Mouse (Mus musculus) MEL-GATA-1-ER (cell line): Measurements from ENCODE around the gene Nt5c.
"Not testable (repeated sequence)": the region's sequence is repeated elsewhere in the genome, so short reads cannot be mapped to it uniquely, and the experiment has no call there.

Experiments
- DNase-seq: peaks from one replicate; pipeline ENCODE4 v3.0.0-alpha.2; 2012; ENCODE audit warnings: low read depth; ENCODE audit errors: extremely low read depth

Nt5c gene

DNA sequence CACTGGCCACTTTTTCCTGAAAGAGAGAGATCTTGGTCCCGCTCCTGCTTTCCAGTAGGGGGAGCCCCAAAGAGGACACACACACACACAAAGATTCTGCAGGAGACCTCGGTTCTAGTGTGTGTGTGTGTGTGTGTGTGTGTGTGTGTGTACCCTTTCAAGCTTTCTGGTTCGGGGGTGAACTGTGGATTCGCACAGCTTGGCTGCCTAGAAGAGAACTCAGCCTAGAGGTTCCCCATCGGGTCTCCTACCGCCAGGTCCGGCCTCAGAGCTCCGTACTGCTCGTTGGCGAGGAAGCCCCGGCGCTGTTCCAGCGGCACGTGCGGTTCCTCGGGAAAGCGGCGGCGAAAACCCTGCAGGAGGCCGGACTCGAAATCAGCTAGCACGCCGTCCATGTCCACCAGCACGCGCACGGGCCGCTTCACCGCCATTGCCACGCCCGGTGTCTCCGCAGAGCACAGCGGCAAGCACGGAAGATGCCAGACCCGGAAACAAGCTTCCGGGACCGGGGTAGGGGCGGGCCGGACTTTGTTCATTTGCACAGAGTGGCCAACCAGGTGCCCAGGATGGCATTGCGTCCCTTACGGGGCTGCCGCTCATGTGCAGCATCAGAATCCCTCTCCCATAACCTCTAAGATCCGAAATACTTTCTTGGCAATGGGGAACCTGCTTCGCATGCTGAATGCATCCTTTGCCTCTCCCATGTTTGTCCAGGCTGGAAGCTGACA, at the start of gene Nt5c:
TSS of gene Nt5c (minus strand) at position 507 of the 728 bp plus-strand sequence.
- peak; percentile 74 for DNase-seq

- DNase-seq, result peak; percentile 49
These were observed 46.4 kb upstream of the Nt5c start for GRCm38 (mm10) chr11:115538045-115538444.

- peak; percentile 26 for DNase-seq
These were observed 45.4 kb upstream of the Nt5c start for GRCm38 (mm10) chr11:115536856-115537568.

- peak; percentile 80 for DNase-seq
These were observed 44.5 kb upstream of the Nt5c start, which contains the start of gene Sumo2 for GRCm38 (mm10) chr11:115536038-115536681. TSS of gene Sumo2 (minus strand) at chr11:115536276.

DNA sequence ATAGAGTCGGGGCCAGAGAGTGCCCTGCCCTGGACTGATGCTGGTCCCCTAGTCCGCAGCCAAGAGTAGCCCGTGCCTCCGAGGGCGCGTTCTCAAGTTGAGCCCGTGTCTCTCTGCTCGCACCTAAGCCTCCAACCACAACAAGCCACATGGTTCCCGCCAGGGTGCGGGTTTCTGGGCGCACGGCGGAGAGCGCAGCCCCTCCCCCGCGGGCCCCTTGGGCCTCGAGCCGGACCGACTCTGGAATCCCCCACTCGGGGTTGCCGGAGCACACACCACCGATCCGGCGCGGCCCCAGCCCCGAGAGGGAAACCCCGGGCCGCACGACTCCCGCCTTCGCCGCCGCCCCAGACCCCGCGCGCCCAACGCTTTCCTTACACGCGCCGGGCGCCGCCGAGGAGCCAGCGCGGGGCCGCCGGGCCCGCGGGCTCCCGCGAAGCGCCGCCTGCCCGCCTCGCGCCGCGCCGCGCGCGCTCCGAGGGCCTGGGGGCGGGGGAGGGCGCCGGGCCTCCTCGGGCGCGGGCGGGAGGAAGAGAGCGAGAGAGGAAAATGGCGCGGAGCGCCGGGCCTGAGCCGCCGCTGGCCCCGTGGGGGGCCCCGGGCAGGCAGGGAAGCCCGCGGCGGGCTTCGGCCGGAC, 43.9 kb upstream of the Nt5c start:
- DNase-seq, result peak; percentile 18

- DNase-seq, result no peak
These were observed 43.2 kb upstream of the Nt5c start for GRCm38 (mm10) chr11:115534759-115535371.

GRCm38 (mm10) chr11:115526446-115526845, 34.8 kb upstream of the Nt5c start:
- not testable (repeated sequence) for DNase-seq

DNA sequence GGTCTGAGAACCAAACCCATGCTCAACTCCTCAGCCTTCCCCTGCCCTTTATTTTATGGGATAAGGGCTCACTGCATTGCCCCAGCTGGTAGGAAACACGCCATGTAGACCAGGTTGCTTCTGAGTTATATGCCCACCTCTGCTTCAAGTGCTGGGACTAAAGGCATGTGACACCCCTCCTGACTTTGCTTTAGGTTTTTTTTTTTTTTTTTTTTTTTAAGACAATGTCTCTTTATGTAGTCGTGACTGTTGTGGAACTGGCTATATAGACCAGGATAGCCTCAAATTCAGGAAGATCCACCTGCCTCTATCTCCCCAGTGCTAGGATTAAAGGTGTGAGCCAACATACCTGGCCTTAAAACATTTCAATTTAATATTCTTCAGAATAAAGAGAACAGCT, 31.0 kb upstream of the Nt5c start:
- DNase-seq, result no peak

DNA sequence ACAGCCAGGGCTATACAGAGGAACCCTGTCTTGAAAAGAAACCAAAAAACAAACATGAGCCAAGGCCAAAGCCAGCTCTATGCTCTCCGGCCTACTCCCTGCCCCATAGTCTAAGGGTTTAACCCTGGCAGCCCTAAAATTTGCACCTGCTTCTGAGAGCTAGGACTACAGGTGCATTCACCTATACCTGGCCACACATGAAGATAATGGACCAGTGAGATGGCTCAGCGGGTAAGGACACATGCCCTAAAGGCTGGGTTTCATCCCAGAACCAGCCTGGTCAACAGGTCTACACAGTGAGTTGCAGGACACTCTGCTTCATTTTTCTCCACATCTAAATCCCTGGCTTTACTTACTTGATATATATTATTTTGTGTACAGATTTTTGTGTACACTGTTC, 30.6 kb upstream of the Nt5c start:
- DNase-seq, result no peak

- DNase-seq, result no peak
These were observed 29.4 kb upstream of the Nt5c start for GRCm38 (mm10) chr11:115521080-115521479.

GRCm38 (mm10) chr11:115520218-115520617, 28.6 kb upstream of the Nt5c start:
- no peak for DNase-seq

DNA sequence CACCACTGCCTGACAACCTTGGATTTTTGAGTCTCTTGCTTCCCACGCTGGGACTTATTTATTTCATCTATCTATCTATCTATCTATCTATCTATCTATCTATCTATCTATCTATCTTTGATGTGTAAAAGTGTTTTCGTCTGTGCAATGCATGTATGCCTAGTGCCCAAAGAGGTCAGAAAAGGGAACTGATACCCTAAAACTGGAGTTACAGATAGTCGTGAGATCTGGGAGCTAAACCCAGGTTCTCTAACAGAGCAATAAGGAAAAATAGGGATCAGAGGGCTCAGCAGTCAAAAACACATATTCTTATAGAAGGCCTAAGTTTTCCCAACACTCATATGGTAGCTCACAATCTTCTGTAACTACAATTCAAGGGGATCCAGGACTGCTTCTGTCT, 27.9 kb upstream of the Nt5c start:
- DNase-seq, result no peak

GRCm38 (mm10) chr11:115518693-115519092, 27.0 kb upstream of the Nt5c start:
- no peak for DNase-seq

GRCm38 (mm10) chr11:115516942-115517341, 25.3 kb upstream of the Nt5c start:
- DNase-seq, result no peak

DNA sequence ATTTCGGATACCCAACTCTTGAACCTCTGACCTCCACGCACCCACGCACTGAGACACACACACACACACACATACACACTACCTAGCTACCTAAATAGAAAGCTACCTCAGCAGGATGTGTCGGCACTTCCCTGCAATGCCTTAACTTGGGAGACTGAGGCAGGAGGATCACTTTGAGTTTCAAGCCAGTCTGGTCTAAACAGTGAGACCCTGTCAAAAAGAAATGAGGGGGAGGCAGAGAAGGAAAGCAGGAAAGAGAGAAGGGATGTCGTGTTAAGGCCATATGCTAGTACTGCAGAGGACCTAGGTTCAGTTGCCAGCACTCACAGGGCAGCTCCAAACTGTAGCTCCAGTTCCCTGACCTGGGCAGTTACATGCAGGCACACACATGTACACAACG, 23.4 kb upstream of the Nt5c start:
- no peak for DNase-seq

DNA sequence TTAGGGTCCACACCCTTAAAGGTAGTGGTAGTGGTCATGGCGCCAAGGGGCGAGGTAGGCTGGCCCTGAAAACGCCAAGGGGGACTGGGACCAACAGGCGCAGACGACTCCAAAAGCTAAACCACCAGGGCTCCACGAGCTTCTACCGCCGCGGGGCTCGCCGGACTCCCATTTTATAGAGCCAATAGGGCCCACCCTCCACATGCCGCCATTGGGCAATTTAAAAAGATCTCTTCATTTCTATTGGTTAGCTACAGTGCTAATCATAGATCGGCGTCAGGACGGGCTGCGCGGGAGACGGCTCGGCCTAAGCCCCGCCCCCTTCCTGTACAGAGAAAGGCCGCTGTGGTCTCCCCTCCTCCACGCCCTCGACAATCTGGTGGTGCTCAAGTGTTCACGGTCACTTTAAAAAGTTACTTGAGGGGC, 22.6 kb upstream of the Nt5c start, which contains the start of gene Jpt1:
TSS of gene Jpt1 (minus strand) at position 150 of the 426 bp plus-strand sequence.
- DNase-seq, result peak; percentile 90

GRCm38 (mm10) chr11:115513271-115514237, 21.9 kb upstream of the Nt5c start:
- DNase-seq, result peak; percentile 14

DNA sequence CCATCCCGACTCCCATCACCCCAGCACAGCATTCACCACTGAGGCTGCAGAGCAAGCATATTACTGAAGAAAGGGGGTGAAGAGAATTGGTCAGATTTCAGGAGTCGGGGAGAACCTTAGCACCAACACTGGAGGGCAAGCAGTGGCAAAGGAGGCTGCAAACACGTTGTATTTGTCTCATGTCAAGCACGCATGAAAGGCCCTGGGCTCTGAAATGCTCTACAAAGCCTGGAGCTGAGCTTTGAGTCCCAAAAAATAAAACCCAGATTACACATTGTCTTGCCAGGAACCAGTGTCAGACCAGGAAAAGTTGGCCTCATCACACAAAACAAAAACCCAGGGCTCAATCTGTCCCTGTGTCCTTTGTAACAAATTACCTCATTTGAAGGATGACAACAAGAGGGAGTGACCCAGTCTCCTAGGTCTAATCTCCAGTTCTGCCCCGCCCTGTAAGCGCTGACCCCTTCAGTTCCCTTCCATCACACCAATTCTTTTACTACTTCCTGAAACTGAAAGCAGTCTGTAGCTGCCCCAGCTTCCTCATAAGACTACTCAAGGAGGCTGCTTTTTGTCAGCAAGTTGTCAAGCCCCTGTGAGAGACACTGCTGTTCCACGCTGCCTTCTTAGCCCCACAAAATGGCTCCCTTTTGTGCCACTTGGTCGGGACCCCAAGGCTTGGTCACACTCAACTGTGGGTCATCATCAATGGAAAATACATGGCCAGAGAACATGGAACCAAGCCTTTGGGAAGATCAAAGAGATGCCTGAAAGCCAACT, 20.9 kb upstream of the Nt5c start:
- DNase-seq, result peak; percentile 88

- no peak for DNase-seq
These were observed 20.3 kb upstream of the Nt5c start for GRCm38 (mm10) chr11:115512004-115512403.
